Mouse (Mus musculus) testis, adult 2 months (tissue): ENCODE data around the gene Sort1.

ENCODE experiments used
- CTCF ChIP-seq: fragments of 200-500 bp; IDR thresholded peaks from 2 replicates; pipeline ENCODE4 v1.5.1; 2012; ENCODE audit warnings: low read depth, mild to moderate bottlenecking, inconsistent platforms, low read length, moderate library complexity; ENCODE audit not compliant: control insufficient read depth, insufficient read depth, insufficient replicate concordance
- POLR2A ChIP-seq: fragments of 200-500 bp; IDR thresholded peaks from 2 replicates; pipeline ENCODE4 v1.6.1; 2012; ENCODE audit warnings: low read depth, mild to moderate bottlenecking, inconsistent platforms, low read length, moderate library complexity; ENCODE audit not compliant: control insufficient read depth

DNA sequence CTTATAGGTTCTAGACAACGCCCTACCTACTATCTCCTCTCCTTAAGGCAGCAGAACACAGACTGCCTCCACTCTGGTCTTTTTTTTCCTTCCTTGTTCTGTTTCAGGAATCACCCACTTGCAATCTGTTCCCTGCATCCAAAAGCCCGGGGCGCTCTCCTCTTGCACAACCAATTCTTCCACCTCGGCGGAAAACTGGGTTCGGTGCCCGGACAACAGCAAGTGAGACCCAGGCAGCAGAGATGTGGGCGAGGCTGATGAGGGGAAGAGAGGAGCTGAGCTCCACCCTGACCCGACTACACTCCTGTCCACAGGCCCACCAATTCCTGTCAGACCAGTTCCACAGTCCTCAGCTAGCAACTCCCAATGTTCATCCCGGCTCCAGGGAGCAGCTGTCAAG lies 102.3 kb downstream of the Sort1 start:
- TF ChIP-seq CTCF = no peak
- no peak for TF ChIP-seq POLR2A
